Mouse (Mus musculus): ENCODE measurements around the gene Casq2.

GRCm38 (mm10) chr3:102053293-102053692 lies 32.9 kb upstream of the Casq2 start:
- TF ChIP-seq POLR2A (IDR thresholded peaks at IDR 0.05; ENCODE audit: borderline replicate concordance, low read depth, low read length), result no peak
- TF ChIP-seq CTCF (IDR thresholded peaks at IDR 0.05; ENCODE audit: low read depth, low read length), result no peak

All from bone marrow macrophage, adult 2 months (primary cell).